19 mouse cellular contexts compared by ENCODE assay signal in the genomic region with DNA sequence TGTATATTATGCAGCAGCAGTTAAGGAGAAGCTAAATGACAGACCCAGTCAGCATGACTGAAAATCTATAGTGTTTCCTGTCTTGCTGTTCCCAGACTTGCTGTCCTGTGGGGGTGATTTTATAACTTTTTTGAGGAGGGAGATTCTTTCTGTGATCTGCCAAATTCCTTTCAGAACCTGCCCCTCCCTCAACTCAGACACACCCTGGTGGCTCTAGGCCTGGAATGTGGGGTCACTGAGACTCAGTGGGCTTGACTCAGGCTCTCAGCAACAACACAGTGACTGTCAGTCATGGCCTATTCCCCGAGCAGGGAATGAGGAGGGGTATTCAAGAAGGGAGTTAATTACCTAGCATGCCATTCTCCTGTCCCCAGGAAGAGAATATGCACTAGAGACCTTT. TPM values are rescaled to one million over a fixed set of nuclear protein-coding genes. Genes with fewer than 3 reads are reported as not detected.
"Had no signal": no experiment of that assay in that cellular context is flagged by ENCODE, and none has a peak within 500 bp of the region (broad histone marks: within the 10 kb centered on the region; RNA-seq: fewer than 3 reads in every experiment).

No protein-coding gene starts in this region.

- DNase-seq: lung, adult 18-20 months; lung, embryonic 14.5 days; lung, postnatal 10 days; right cerebral cortex, postnatal 14 days; thymus, adult 2 months; thymus, postnatal 25 days; thymus, postnatal 4 days had no signal

- H3K36me3 ChIP-seq: midbrain, embryonic 12.5 days; midbrain, embryonic 15.5 days; neural tube, embryonic 12.5 days; stomach, embryonic 15.5 days had no signal

- H3K4me2 ChIP-seq: lung, embryonic 14.5 days; midbrain, embryonic 12.5 days; midbrain, embryonic 15.5 days; neural tube, embryonic 12.5 days; stomach, embryonic 15.5 days had no signal

- H3K4me3 ChIP-seq: megakaryocyte, embryonic 14.5 days; midbrain, embryonic 12.5 days; midbrain, embryonic 15.5 days; neural tube, embryonic 12.5 days; stomach, embryonic 15.5 days had no signal

- H3K9me3 ChIP-seq: megakaryocyte, embryonic 14.5 days; midbrain, embryonic 12.5 days; midbrain, embryonic 15.5 days; neural tube, embryonic 12.5 days; stomach, embryonic 15.5 days had no signal

- H3K27ac ChIP-seq: macrophage; midbrain, embryonic 12.5 days; midbrain, embryonic 15.5 days; neural tube, embryonic 12.5 days; stomach, embryonic 15.5 days; stomach, postnatal 0 days had no signal

- ATAC-seq: midbrain, embryonic 15.5 days had no signal

- H3K27me3 ChIP-seq: midbrain, embryonic 12.5 days; midbrain, embryonic 15.5 days; neural tube, embryonic 12.5 days; stomach, embryonic 15.5 days had no signal

- H3K9ac ChIP-seq: lung, embryonic 14.5 days; midbrain, embryonic 12.5 days; midbrain, embryonic 15.5 days; neural tube, embryonic 12.5 days; stomach, embryonic 15.5 days had no signal

RNA-seq across cellular contexts. Expression of gene Nkain4, which starts 4.6 kb away (rescaled TPM):
- polyA plus RNA-seq: macrophage had no signal

RNA-seq across cellular contexts. Expression of gene Birc7, which starts 21.1 kb away (rescaled TPM):
- polyA plus RNA-seq: liver, embryonic 16.5 days; lung, embryonic 16.5 days; macrophage; spleen, adult 2 months; testis, adult 2 months; urinary bladder, adult 2 months had no signal
